14 mouse cellular contexts compared by ENCODE assay signal in the genomic region with DNA sequence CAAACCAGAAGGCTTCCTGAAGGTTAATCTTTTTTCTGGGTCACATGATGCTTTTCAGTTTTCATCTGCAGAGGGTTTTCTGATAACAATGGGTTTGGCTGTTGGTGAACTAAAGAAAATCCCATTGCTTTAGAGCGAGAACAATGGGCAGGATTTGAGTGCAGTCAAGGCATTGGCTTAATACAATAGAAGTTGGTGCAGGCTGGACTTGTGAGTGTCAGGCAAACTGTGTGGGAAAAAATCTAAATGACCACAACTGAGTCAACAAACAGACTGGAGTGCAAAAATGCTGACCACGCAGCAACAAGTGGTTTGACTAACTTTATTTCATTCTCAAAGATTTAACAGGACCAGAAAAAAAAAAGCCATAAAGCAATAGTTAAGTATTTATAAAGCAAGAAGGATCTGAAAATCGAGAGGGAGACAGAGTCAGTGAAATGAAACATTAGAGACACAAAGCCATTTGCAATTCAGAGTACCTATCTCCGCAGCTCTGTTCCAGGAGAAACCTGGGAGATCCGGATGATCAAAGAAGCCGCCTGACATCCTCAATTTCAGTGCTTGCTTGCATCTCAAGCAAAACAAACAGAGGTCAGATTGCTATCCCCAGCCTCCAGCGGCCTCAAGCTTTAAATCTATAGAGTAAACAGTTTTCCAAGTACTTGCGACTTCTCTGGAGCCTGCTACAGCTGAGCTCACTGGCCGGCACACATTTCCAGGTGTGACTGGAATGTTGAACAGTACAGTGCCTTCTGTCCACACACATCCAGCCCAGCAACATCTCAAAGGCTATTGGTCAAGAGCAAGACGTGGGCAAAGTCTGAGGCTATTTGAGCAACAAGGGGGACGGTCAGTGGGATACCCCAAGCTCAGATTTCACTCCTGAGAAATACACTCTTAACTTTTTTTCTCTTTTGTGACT.
DNase-seq lines count a peak whose midpoint lies in the region; ATAC-seq lines count a peak whose summit lies in the region.
"Had no signal": no experiment of that assay in that cellular context is flagged by ENCODE, and none has a peak within 500 bp of the region (broad histone marks: within the 10 kb centered on the region; RNA-seq: fewer than 3 reads in every experiment).

No protein-coding gene starts in this region.

- no peaks in the 10 kb centered on the region for H3K9me3 ChIP-seq in forebrain, embryonic 11.5 days (ENCODE audit: control insufficient read depth, low read length)
- peaks cover 4% of the 10 kb centered on the region; the same call in 1 of the 2 replicates for H3K9me3 ChIP-seq in forebrain, embryonic 14.5 days (replicated peaks; ENCODE audit: control insufficient read depth, low read length)
- peaks cover 2% of the 10 kb centered on the region; the same call in 1 of the 2 replicates for H3K9me3 ChIP-seq in kidney, embryonic 16.5 days (ENCODE audit: low read length)
- H3K9me3 ChIP-seq in midbrain, embryonic 15.5 days = no peaks in the 10 kb centered on the region

- no peaks in the 10 kb centered on the region for H3K36me3 ChIP-seq in forebrain, embryonic 11.5 days (ENCODE audit: control insufficient read depth, insufficient read depth, low read length)
- no peaks in the 10 kb centered on the region for H3K36me3 ChIP-seq in forebrain, embryonic 14.5 days (ENCODE audit: control insufficient read depth, insufficient read depth, low read length)
- H3K36me3 ChIP-seq in kidney, embryonic 16.5 days (ENCODE audit: insufficient read depth, low read length) = no peaks in the 10 kb centered on the region
- no peaks in the 10 kb centered on the region for H3K36me3 ChIP-seq in midbrain, embryonic 15.5 days (replicated peaks)
- H3K36me3 ChIP-seq: heart, embryonic 15.5 days; neural tube, embryonic 13.5 days had no signal

- ATAC-seq in forebrain, embryonic 11.5 days (replicated peaks; ENCODE audit: low FRiP score) = peak; percentile 79
- ATAC-seq in forebrain, embryonic 14.5 days = no peak
- ATAC-seq in kidney, embryonic 16.5 days (ENCODE audit: low FRiP score, low TSS enrichment) = peak; percentile 67; the same call in 1 of the 2 replicates
- ATAC-seq in midbrain, embryonic 15.5 days (replicated peaks) = peak; percentile 39; the same call in 1 of the 2 replicates
- ATAC-seq: inflammation-experienced regulatory T-cells, adult 6 months had no signal

- no peak for DNase-seq in forebrain, embryonic 11.5 days (ENCODE audit: low spot score)
- no peak for DNase-seq in forebrain, embryonic 14.5 days (ENCODE audit: low spot score)
- no peak for DNase-seq in kidney, postnatal 10 days
- peak; percentile 74 for DNase-seq in embryo, embryonic 10 days (ENCODE audit: low spot score)
- no peak for DNase-seq in spleen, postnatal 4 days (ENCODE audit: low spot score in 2 of 2)
- DNase-seq in left cerebral cortex, adult 9 months (ENCODE audit: low spot score in 2 of 2) = no peak
- DNase-seq: cerebellum, postnatal 10 days had no signal

- no peaks in the 10 kb centered on the region for H3K27me3 ChIP-seq in forebrain, embryonic 11.5 days (ENCODE audit: control insufficient read depth, insufficient read depth, low read length)
- no peaks in the 10 kb centered on the region for H3K27me3 ChIP-seq in forebrain, embryonic 14.5 days (replicated peaks; ENCODE audit: control insufficient read depth, insufficient read depth, low read length)
- no peaks in the 10 kb centered on the region for H3K27me3 ChIP-seq in kidney, embryonic 16.5 days (ENCODE audit: insufficient read depth, low read length)
- no peaks in the 10 kb centered on the region for H3K27me3 ChIP-seq in midbrain, embryonic 15.5 days (replicated peaks)
- H3K27me3 ChIP-seq: heart, embryonic 15.5 days; neural tube, embryonic 13.5 days had no signal

- H3K27ac ChIP-seq in forebrain, embryonic 11.5 days (ENCODE audit: low read depth, low read length) = peak overlapping the region; percentile 41; the same call in 1 of the 2 replicates
- no peak overlapping the region for H3K27ac ChIP-seq in forebrain, embryonic 14.5 days (ENCODE audit: low read depth, low read length)
- H3K27ac ChIP-seq in kidney, embryonic 16.5 days (ENCODE audit: low read length) = no peak overlapping the region; the same call in 1 of the 2 replicates
- H3K27ac ChIP-seq in midbrain, embryonic 15.5 days = no peak overlapping the region
- H3K27ac ChIP-seq: heart, embryonic 15.5 days; liver, embryonic 14.5 days; neural tube, embryonic 13.5 days had no signal

- H3K9ac ChIP-seq in forebrain, embryonic 11.5 days (ENCODE audit: low read length) = no peak overlapping the region
- no peak overlapping the region for H3K9ac ChIP-seq in forebrain, embryonic 14.5 days (ENCODE audit: low read length)
- no peak overlapping the region for H3K9ac ChIP-seq in kidney, embryonic 16.5 days (replicated peaks; ENCODE audit: low read length)
- no peak overlapping the region for H3K9ac ChIP-seq in midbrain, embryonic 15.5 days
- H3K9ac ChIP-seq: heart, embryonic 15.5 days; liver, embryonic 14.5 days; neural tube, embryonic 13.5 days had no signal

- peaks cover 8% of the 10 kb centered on the region; the same call in 1 of the 2 replicates for H3K4me1 ChIP-seq in forebrain, embryonic 11.5 days (replicated peaks; ENCODE audit: control insufficient read depth, insufficient read depth, low read length)
- 0 out of 2 replicates have a peak, but pooled peaks cover 3% of the 10 kb centered on the region for H3K4me1 ChIP-seq in forebrain, embryonic 14.5 days (ENCODE audit: control insufficient read depth, insufficient read depth, low read length)
- peaks cover 8% of the 10 kb centered on the region; the same call in 1 of the 2 replicates for H3K4me1 ChIP-seq in kidney, embryonic 16.5 days (ENCODE audit: insufficient read depth, low read length)
- H3K4me1 ChIP-seq in midbrain, embryonic 15.5 days = peaks cover 9% of the 10 kb centered on the region

- 14% methylated on average over 11 of the region's 11 CpGs for WGBS in forebrain, embryonic 11.5 days
- WGBS in forebrain, embryonic 14.5 days = 17% methylated on average over 11 of the region's 11 CpGs
- 12% methylated on average over 11 of the region's 11 CpGs for WGBS in kidney, embryonic 16.5 days
- 4% methylated on average over 11 of the region's 11 CpGs for WGBS in midbrain, embryonic 15.5 days

- no peak overlapping the region for H3K4me3 ChIP-seq in forebrain, embryonic 11.5 days (ENCODE audit: low read depth, low read length)
- H3K4me3 ChIP-seq in forebrain, embryonic 14.5 days (ENCODE audit: low read depth, low read length) = no peak overlapping the region
- no peak overlapping the region for H3K4me3 ChIP-seq in kidney, embryonic 16.5 days (ENCODE audit: low read length)
- H3K4me3 ChIP-seq in midbrain, embryonic 15.5 days = no peak overlapping the region
- H3K4me3 ChIP-seq: erythroblast, embryonic 14.5 days; heart, embryonic 15.5 days; neural tube, embryonic 13.5 days had no signal

- no peak overlapping the region for H3K4me2 ChIP-seq in forebrain, embryonic 11.5 days (ENCODE audit: low read depth, low read length, severe bottlenecking)
- no peak overlapping the region for H3K4me2 ChIP-seq in forebrain, embryonic 14.5 days (ENCODE audit: low read length)
- no peak overlapping the region for H3K4me2 ChIP-seq in kidney, embryonic 16.5 days (replicated peaks; ENCODE audit: low read depth, low read length)
- no peak overlapping the region for H3K4me2 ChIP-seq in midbrain, embryonic 15.5 days
- H3K4me2 ChIP-seq: heart, embryonic 15.5 days; neural tube, embryonic 13.5 days had no signal
